Mouse (Mus musculus): ENCODE results near the gene Rimklb. TPM values are rescaled to one million over a fixed set of nuclear protein-coding genes. Genes with fewer than 3 reads are reported as not detected.

Rimklb gene
- polyA plus RNA-seq, 1 experiment from 2014 or later: 8.1 TPM

- H3K27ac ChIP-seq (ENCODE audit: low read depth, low read length): no peak overlapping the region
- DNase-seq (ENCODE audit: low spot score): no peak
- no peaks in the 10 kb centered on the region for H3K27me3 ChIP-seq (replicated peaks; ENCODE audit: control insufficient read depth, insufficient read depth, low read length)
- H3K9me3 ChIP-seq (ENCODE audit: control insufficient read depth, low read length): no peaks in the 10 kb centered on the region
- ATAC-seq (replicated peaks; ENCODE audit: low FRiP score): no peak
- no peaks in the 10 kb centered on the region for H3K36me3 ChIP-seq (ENCODE audit: control insufficient read depth, insufficient read depth, low read length)
- no peak overlapping the region for H3K4me2 ChIP-seq
- WGBS: 54% methylated on average over 4 of the region's 4 CpGs
- no peaks in the 10 kb centered on the region for H3K4me1 ChIP-seq (replicated peaks; ENCODE audit: control insufficient read depth, insufficient read depth, low read length)
- H3K4me3 ChIP-seq (ENCODE audit: low read depth, low read length): no peak overlapping the region
- H3K9ac ChIP-seq (ENCODE audit: low read depth, low read length): no peak overlapping the region
These were observed 82.2 kb downstream of the Rimklb start for GRCm38 (mm10) chr6:122416347-122416746.

GRCm38 (mm10) chr6:122411281-122411680 is 87.3 kb downstream of the Rimklb start:
- Histone ChIP-seq H3K9ac (ENCODE audit: low read depth, low read length) (no peak overlapping the region), H3K27me3 (replicated peaks; ENCODE audit: control insufficient read depth, insufficient read depth, low read length) (no peaks in the 10 kb centered on the region), H3K4me3 (ENCODE audit: low read depth, low read length) (no peak overlapping the region), H3K4me2 (no peak overlapping the region), H3K36me3 (ENCODE audit: control insufficient read depth, insufficient read depth, low read length) (no peaks in the 10 kb centered on the region), H3K9me3 (ENCODE audit: control insufficient read depth, low read length) (no peaks in the 10 kb centered on the region), H3K27ac (ENCODE audit: low read depth, low read length) (no peak overlapping the region), H3K4me1 (replicated peaks; ENCODE audit: control insufficient read depth, insufficient read depth, low read length) (no peaks in the 10 kb centered on the region)
- ATAC-seq (replicated peaks; ENCODE audit: low FRiP score) (no peak), DNase-seq (ENCODE audit: low spot score) (peak; percentile 24)
- 87% methylated on average over 8 of the region's 8 CpGs for WGBS

GRCm38 (mm10) chr6:122402240-122402639 is 96.3 kb downstream of the Rimklb start:
- Histone ChIP-seq H3K27me3 (replicated peaks; ENCODE audit: control insufficient read depth, insufficient read depth, low read length) (no peaks in the 10 kb centered on the region), H3K4me1 (replicated peaks; ENCODE audit: control insufficient read depth, insufficient read depth, low read length) (no peaks in the 10 kb centered on the region), H3K9me3 (ENCODE audit: control insufficient read depth, low read length) (no peaks in the 10 kb centered on the region), H3K9ac (ENCODE audit: low read depth, low read length) (no peak overlapping the region), H3K27ac (ENCODE audit: low read depth, low read length) (no peak overlapping the region), H3K36me3 (ENCODE audit: control insufficient read depth, insufficient read depth, low read length) (no peaks in the 10 kb centered on the region), H3K4me3 (ENCODE audit: low read depth, low read length) (no peak overlapping the region), H3K4me2 (no peak overlapping the region)
- WGBS: 7% methylated on average over 3 of the region's 3 CpGs
- peak; percentile 57 for ATAC-seq (replicated peaks; ENCODE audit: low FRiP score)
- DNase-seq (ENCODE audit: low spot score): peak; percentile 34

GRCm38 (mm10) chr6:122400263-122400662 is 98.3 kb downstream of the Rimklb start:
- H3K4me2 ChIP-seq: no peak overlapping the region
- H3K27me3 ChIP-seq (replicated peaks; ENCODE audit: control insufficient read depth, insufficient read depth, low read length): no peaks in the 10 kb centered on the region
- H3K4me1 ChIP-seq (replicated peaks; ENCODE audit: control insufficient read depth, insufficient read depth, low read length): no peaks in the 10 kb centered on the region
- WGBS: 83% methylated on average over 9 of the region's 9 CpGs
- H3K9ac ChIP-seq (ENCODE audit: low read depth, low read length): no peak overlapping the region
- no peaks in the 10 kb centered on the region for H3K36me3 ChIP-seq (ENCODE audit: control insufficient read depth, insufficient read depth, low read length)
- no peak overlapping the region for H3K4me3 ChIP-seq (ENCODE audit: low read depth, low read length)
- DNase-seq (ENCODE audit: low spot score) (no peak), ATAC-seq (replicated peaks; ENCODE audit: low FRiP score) (no peak)
- H3K9me3 ChIP-seq (ENCODE audit: control insufficient read depth, low read length): no peaks in the 10 kb centered on the region; the same call in 1 of the 2 replicates
- H3K27ac ChIP-seq (ENCODE audit: low read depth, low read length): no peak overlapping the region

Other genes with a start within 250 kb of the Rimklb start
- not detected in 2 replicates for gene Klrg1, start 215.9 kb downstream of the Rimklb start, polyA plus RNA-seq (2014; fragmentation: Nextera tagmentation; extraction: Ambion mirVana)
- gene M6pr, start 190.0 kb downstream of the Rimklb start, polyA plus RNA-seq (2014; fragmentation: Nextera tagmentation; extraction: Ambion mirVana): 154 and 168 TPM in 2 replicates
- gene Phc1, start 158.2 kb downstream of the Rimklb start, polyA plus RNA-seq (2014; fragmentation: Nextera tagmentation; extraction: Ambion mirVana): 12.4 and 14.7 TPM in 2 replicates
- gene Mfap5, start 7.1 kb upstream of the Rimklb start, polyA plus RNA-seq (2014; fragmentation: Nextera tagmentation; extraction: Ambion mirVana): 0.67 and 0.96 TPM in 2 replicates
- gene Aicda, start 55.0 kb upstream of the Rimklb start, polyA plus RNA-seq (2014; fragmentation: Nextera tagmentation; extraction: Ambion mirVana): 0.18 TPM in 1 of 2 replicates, not detected in the other
- 3.7 and 5.6 TPM in 2 replicates for gene Apobec1, start 103.7 kb upstream of the Rimklb start, polyA plus RNA-seq (2014; fragmentation: Nextera tagmentation; extraction: Ambion mirVana)
- 13.9 and 14.6 TPM in 2 replicates for gene Gdf3, start 111.3 kb upstream of the Rimklb start, polyA plus RNA-seq (2014; fragmentation: Nextera tagmentation; extraction: Ambion mirVana)
- gene Dppa3, start 127.6 kb upstream of the Rimklb start, polyA plus RNA-seq (2014; fragmentation: Nextera tagmentation; extraction: Ambion mirVana): not detected in 2 replicates
- gene Nanog, start 208.7 kb upstream of the Rimklb start, polyA plus RNA-seq (2014; fragmentation: Nextera tagmentation; extraction: Ambion mirVana): 0.08 and 0.09 TPM in 2 replicates

Measured in liver, embryonic 11.5 days (tissue).